Mouse (Mus musculus): Measurements from ENCODE around the gene Agt. TPM values are rescaled to one million over a fixed set of nuclear protein-coding genes. Genes with fewer than 3 reads are reported as not detected.

Agt gene
- polyA plus RNA-seq, 1 experiment = 125 TPM

DNA sequence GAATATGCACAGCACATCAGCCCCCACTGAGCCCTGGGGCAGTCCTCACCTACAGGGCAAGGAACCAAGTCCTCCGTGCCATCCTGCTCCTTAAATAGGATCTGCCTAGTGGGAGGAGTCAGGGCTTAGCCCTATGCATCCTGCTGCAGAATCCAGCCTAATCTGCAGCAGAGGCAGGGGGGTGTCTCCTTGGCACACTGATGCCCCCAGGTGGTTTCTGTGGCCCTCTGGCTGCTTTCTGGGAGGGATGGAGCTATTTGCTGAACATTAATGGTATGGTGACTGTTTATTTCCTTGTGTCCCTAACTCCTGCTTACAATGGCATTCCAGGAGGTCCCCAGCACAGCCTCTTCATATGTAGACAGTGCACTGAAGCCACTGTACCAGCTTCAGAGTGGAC is 21.3 kb downstream of the Agt start:
- H3K4me3 ChIP-seq (replicated peaks; ENCODE audit: insufficient read depth, low read depth, low read length) = no peak overlapping the region
- 0 out of 2 replicates have a peak overlapping the region, but pooled peaks have one; percentile 2 for H3K27ac ChIP-seq (ENCODE audit: insufficient read depth, low read length)
- TF ChIP-seq POLR2A (IDR thresholded peaks at IDR 0.05; ENCODE audit: borderline replicate concordance, insufficient read depth, low read length) (no peak), CTCF (IDR thresholded peaks at IDR 0.05; ENCODE audit: borderline replicate concordance, insufficient read depth, low read depth, low read length) (no peak)
- WGBS = 0% methylated on average over 1 of the region's 1 CpGs
- H3K4me1 ChIP-seq (ENCODE audit: control insufficient read depth, insufficient read depth, low read length) = peaks cover 9% of the 10 kb centered on the region
- no peaks in the 10 kb centered on the region for H3K27me3 ChIP-seq (ENCODE audit: control insufficient read depth, insufficient read depth, low read length)
- no peak for DNase-seq

DNA sequence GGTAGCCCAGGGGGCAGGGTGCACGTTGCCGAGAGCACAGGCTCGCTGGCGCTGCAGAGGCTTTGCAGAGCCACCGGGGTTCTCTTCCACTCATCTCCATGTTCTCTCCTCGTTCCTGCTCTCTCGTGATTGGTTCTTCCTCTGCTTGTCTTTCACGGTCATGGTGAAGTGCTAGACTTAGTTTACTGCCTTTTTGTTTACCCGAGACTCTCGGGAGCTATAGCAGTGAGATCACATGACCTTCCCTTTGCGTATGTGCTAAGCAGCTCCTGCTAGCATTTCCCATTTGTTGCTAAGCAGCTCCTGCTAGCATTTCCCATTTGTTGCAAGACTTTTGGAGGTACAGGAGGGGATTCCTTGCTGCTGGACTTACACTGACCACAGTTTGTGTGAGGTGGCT is 22.2 kb downstream of the Agt start:
- 81% methylated on average over 11 of the region's 11 CpGs for WGBS
- Histone ChIP-seq H3K4me3 (replicated peaks; ENCODE audit: insufficient read depth, low read depth, low read length) (no peak overlapping the region), H3K27ac (ENCODE audit: insufficient read depth, low read length) (no peak overlapping the region), H3K27me3 (ENCODE audit: control insufficient read depth, insufficient read depth, low read length) (no peaks in the 10 kb centered on the region), H3K4me1 (ENCODE audit: control insufficient read depth, insufficient read depth, low read length) (peaks cover 17% of the 10 kb centered on the region)
- DNase-seq = no peak
- TF ChIP-seq POLR2A (IDR thresholded peaks at IDR 0.05; ENCODE audit: borderline replicate concordance, insufficient read depth, low read length) (no peak), CTCF (IDR thresholded peaks at IDR 0.05; ENCODE audit: borderline replicate concordance, insufficient read depth, low read depth, low read length) (no peak)

DNA sequence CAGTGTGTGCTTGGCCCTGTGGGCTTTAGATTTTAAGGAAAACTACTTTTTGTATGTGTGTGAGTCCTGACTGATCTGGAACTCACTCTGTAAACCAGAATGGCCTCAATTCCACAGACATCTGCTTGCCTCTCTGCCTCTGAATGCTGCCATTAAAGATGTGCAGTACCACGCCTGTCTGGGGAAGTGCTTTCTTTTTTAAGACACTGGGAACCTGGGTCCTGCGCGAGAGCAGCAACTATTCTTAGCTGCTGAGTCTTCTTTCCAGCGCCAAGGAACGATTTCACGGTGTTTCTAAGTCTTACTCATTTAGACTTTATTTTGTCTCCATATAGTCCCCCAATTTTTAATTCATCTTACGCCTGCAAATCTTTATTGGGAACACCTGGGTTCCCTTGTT is 22.7 kb downstream of the Agt start:
- Histone ChIP-seq H3K4me3 (replicated peaks; ENCODE audit: insufficient read depth, low read depth, low read length) (no peak overlapping the region), H3K27ac (ENCODE audit: insufficient read depth, low read length) (no peak overlapping the region), H3K27me3 (ENCODE audit: control insufficient read depth, insufficient read depth, low read length) (no peaks in the 10 kb centered on the region), H3K4me1 (ENCODE audit: control insufficient read depth, insufficient read depth, low read length) (peaks cover 21% of the 10 kb centered on the region)
- TF ChIP-seq POLR2A (IDR thresholded peaks at IDR 0.05; ENCODE audit: borderline replicate concordance, insufficient read depth, low read length) = no peak
- TF ChIP-seq CTCF (IDR thresholded peaks at IDR 0.05; ENCODE audit: borderline replicate concordance, insufficient read depth, low read depth, low read length) = no peak
- DNase-seq = no peak
- 95% methylated on average over 7 of the region's 7 CpGs for WGBS

DNA sequence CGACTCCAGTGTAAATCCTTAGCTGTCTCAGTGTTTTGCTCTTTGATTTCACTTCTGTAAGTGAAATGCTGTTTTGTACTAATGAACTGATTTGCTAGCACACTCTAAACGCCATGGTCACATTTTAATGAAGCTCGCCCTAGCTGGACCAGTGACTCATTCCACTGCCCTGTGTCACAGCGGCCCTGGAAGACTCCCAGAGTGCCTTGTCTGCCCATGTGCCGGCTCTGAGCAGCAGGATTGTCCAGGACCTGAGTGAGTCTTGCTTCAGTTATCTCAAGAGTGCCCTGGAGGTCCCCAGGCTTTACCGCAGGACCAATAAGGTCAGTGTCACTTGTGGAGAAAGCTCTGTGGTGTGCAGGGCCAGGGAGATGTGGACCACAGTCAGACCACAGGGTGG is 23.1 kb downstream of the Agt start:
- Histone ChIP-seq H3K4me3 (replicated peaks; ENCODE audit: insufficient read depth, low read depth, low read length) (no peak overlapping the region), H3K27me3 (ENCODE audit: control insufficient read depth, insufficient read depth, low read length) (no peaks in the 10 kb centered on the region), H3K27ac (ENCODE audit: insufficient read depth, low read length) (no peak overlapping the region), H3K4me1 (ENCODE audit: control insufficient read depth, insufficient read depth, low read length) (peaks cover 26% of the 10 kb centered on the region)
- no peak for DNase-seq
- 85% methylated on average over 6 of the region's 6 CpGs for WGBS
- TF ChIP-seq CTCF (IDR thresholded peaks at IDR 0.05; ENCODE audit: borderline replicate concordance, insufficient read depth, low read depth, low read length) (no peak), POLR2A (IDR thresholded peaks at IDR 0.05; ENCODE audit: borderline replicate concordance, insufficient read depth, low read length) (no peak)

DNA sequence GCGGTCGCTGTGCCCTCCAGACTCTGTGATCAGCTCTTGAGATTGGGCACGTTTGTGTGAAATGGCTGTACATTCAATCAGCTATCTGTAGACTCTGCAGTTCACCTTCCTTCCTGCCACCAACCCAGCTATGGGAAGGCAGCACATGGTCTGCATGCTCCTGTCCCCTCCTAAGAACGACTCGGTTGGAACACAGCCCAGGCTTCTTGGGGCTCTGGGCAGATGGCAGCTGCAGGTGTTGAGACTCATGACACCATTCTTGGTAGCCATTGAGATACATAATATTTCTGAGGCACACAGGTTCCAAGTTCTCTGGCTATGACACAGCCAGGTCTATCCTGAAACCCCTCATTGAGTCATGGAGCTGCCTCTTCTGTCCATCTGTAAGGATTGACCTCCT is 26.2 kb downstream of the Agt start:
- peak in 1 of 2 experiments; percentile 36 for DNase-seq
- 57% methylated on average over 5 of the region's 5 CpGs for whole genome bisulfite sequencing
- TF ChIP-seq POLR2A (IDR thresholded peaks at IDR 0.05; ENCODE audit: borderline replicate concordance, insufficient read depth, low read length) (no peak), CTCF (IDR thresholded peaks at IDR 0.05; ENCODE audit: borderline replicate concordance, insufficient read depth, low read depth, low read length) (no peak)
- no peak overlapping the region for H3K4me3 ChIP-seq (replicated peaks; ENCODE audit: insufficient read depth, low read depth, low read length)
- H3K27me3 ChIP-seq (ENCODE audit: control insufficient read depth, insufficient read depth, low read length) = no peaks in the 10 kb centered on the region
- H3K4me1 ChIP-seq (ENCODE audit: control insufficient read depth, insufficient read depth, low read length) = peaks cover 30% of the 10 kb centered on the region
- no peak overlapping the region for H3K27ac ChIP-seq (ENCODE audit: insufficient read depth, low read length)

DNA sequence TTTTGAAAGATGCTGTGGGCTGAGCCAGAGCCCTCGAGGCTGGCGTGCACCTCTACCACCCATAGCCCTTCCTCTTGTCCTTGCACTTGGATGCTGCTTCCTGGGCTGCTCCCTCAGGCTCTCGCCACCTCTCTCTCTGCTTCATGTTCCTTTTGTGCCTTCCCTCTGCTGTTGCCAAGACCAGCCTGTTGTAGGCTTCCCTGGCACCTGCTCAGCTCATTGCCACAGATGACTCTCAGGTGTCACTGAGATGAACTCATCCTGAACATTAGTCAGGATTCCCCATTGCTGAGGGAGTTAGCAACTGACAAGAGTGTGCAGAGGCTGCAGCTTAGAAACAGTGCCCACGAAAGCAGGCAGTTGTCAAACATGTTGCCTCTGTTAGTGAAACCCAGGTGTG is 27.5 kb downstream of the Agt start:
- 35% methylated on average over 4 of the region's 4 CpGs for WGBS
- TF ChIP-seq CTCF (IDR thresholded peaks at IDR 0.05; ENCODE audit: borderline replicate concordance, insufficient read depth, low read depth, low read length) (no peak), POLR2A (IDR thresholded peaks at IDR 0.05; ENCODE audit: borderline replicate concordance, insufficient read depth, low read length) (no peak)
- peak; percentile 71 to 87 for DNase-seq

DNA sequence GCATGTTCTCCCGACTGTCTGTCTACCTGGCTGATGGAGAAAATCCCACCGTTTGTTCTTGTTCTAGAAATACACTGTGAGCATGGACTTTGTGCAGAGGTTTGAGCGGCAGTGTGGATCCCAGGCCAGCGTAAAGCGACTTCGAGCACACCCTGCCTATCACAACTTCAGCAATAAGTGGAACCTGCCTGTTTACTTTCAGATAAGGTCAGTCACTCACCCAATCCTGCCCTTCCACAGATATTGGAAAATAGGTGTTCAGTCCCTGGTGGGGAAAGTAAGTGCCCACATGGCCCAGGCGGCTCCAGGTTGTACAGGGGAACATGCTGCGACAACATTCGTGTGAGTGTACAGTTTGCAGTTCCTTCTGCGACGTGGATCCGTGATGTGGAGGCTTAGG is 28.6 kb downstream of the Agt start:
- Histone ChIP-seq H3K27ac (ENCODE audit: insufficient read depth, low read length) (no peak overlapping the region), H3K27me3 (ENCODE audit: control insufficient read depth, insufficient read depth, low read length) (no peaks in the 10 kb centered on the region), H3K4me3 (replicated peaks; ENCODE audit: insufficient read depth, low read depth, low read length) (no peak overlapping the region), H3K4me1 (ENCODE audit: control insufficient read depth, insufficient read depth, low read length) (peaks cover 30% of the 10 kb centered on the region)
- no peak for TF ChIP-seq POLR2A (IDR thresholded peaks at IDR 0.05; ENCODE audit: borderline replicate concordance, insufficient read depth, low read length)
- TF ChIP-seq CTCF (IDR thresholded peaks at IDR 0.05; ENCODE audit: borderline replicate concordance, insufficient read depth, low read depth, low read length) = no peak
- 95% methylated on average over 12 of the region's 12 CpGs for WGBS
- no peak for DNase-seq

More for the DNA sequence above, 27.5 kb downstream of the Agt start:
- Histone ChIP-seq H3K4me1 (ENCODE audit: control insufficient read depth, insufficient read depth, low read length) (peaks cover 30% of the 10 kb centered on the region), H3K4me3 (replicated peaks; ENCODE audit: insufficient read depth, low read depth, low read length) (no peak overlapping the region), H3K27me3 (ENCODE audit: control insufficient read depth, insufficient read depth, low read length) (no peaks in the 10 kb centered on the region), H3K27ac (ENCODE audit: insufficient read depth, low read length) (no peak overlapping the region)

DNA sequence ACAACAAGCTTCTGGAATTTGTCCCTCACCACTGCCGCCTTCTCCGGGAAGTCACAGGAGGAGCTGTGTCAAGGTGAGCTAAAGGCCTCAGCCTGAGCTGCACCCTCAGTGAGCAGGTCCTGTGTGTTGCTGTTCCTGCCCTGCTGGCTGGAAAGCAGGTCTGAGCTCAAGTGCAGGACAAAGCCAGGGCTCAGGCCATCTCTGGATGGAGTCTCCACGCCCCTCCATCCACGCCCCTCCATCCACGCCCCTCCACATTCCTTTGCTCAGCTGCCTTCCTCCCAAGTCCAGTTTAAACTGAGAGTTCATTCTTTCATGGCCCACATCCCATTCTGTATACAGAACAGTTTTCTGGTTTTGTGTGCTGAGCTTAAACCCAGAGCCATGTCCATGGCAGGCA is 34.1 kb downstream of the Agt start:
- peaks cover 22% of the 10 kb centered on the region for H3K4me1 ChIP-seq (ENCODE audit: control insufficient read depth, insufficient read depth, low read length)
- 98% methylated on average over 5 of the region's 5 CpGs for WGBS
- no peak overlapping the region for H3K27ac ChIP-seq (ENCODE audit: insufficient read depth, low read length)
- H3K4me3 ChIP-seq (replicated peaks; ENCODE audit: insufficient read depth, low read depth, low read length) = no peak overlapping the region
- no peak for DNase-seq
- TF ChIP-seq CTCF (IDR thresholded peaks at IDR 0.05; ENCODE audit: borderline replicate concordance, insufficient read depth, low read depth, low read length) = no peak
- no peak for TF ChIP-seq POLR2A (IDR thresholded peaks at IDR 0.05; ENCODE audit: borderline replicate concordance, insufficient read depth, low read length)
- H3K27me3 ChIP-seq (ENCODE audit: control insufficient read depth, insufficient read depth, low read length) = no peaks in the 10 kb centered on the region

Data from cerebellum, adult 2 months (tissue).